In genomic region chr8:119829015-119829414, GRCm38 (mm10) we compare ENCODE assay signal across 15 mouse cellular contexts. TPM values are rescaled to one million over a fixed set of nuclear protein-coding genes. Genes with fewer than 3 reads are reported as not detected.
DNase-seq lines count a peak whose midpoint lies in the region; ATAC-seq and TF ChIP-seq lines count a peak whose summit lies in the region.
"Had no signal": no experiment of that assay in that cellular context is flagged by ENCODE, and none has a peak within 500 bp of the region (broad histone marks: within the 10 kb centered on the region; RNA-seq: fewer than 3 reads in every experiment).

No protein-coding gene starts in this region.

- WGBS in limb, embryonic 13.5 days, result 75% methylated on average over 10 of the region's 10 CpGs
- 81% methylated on average over 10 of the region's 10 CpGs for WGBS in limb, embryonic 10.5 days
- WGBS in embryonic facial prominence, embryonic 13.5 days, result 45% methylated on average over 10 of the region's 10 CpGs
- 36% methylated on average over 10 of the region's 10 CpGs for whole genome bisulfite sequencing in neural tube, embryonic 15.5 days
- WGBS in forebrain, embryonic 11.5 days, result 76% methylated on average over 10 of the region's 10 CpGs

- ATAC-seq in limb, embryonic 13.5 days (ENCODE audit: low FRiP score, low read depth), result no peak
- ATAC-seq in embryonic facial prominence, embryonic 13.5 days (ENCODE audit: insufficient number of reproducible peaks, insufficient read depth, low FRiP score, low TSS enrichment, low read depth), result no peak
- no peak for ATAC-seq in neural tube, embryonic 15.5 days (ENCODE audit: low FRiP score)
- no peak for ATAC-seq in forebrain, embryonic 11.5 days (replicated peaks; ENCODE audit: low FRiP score)

- DNase-seq in limb, embryonic 10.5 days (ENCODE audit: low spot score), result no peak
- peak; percentile 74 for DNase-seq in MEL (ENCODE audit: low read depth, low spot score)
- no peak for DNase-seq in MN1 (ENCODE audit: low spot score)
- no peak for DNase-seq in forebrain, embryonic 11.5 days (ENCODE audit: low spot score)
- DNase-seq: adrenal gland, postnatal 14 days; lung, postnatal 36 days; thymus, postnatal 4 days had no signal

- H3K4me2 ChIP-seq in limb, embryonic 13.5 days (replicated peaks), result no peak overlapping the region
- no peak overlapping the region for H3K4me2 ChIP-seq in embryonic facial prominence, embryonic 13.5 days
- H3K4me2 ChIP-seq in neural tube, embryonic 15.5 days, result 0 out of 2 replicates have a peak overlapping the region, but pooled peaks have one; percentile 11
- H3K4me2 ChIP-seq in forebrain, embryonic 11.5 days (ENCODE audit: low read depth, low read length, severe bottlenecking), result no peak overlapping the region
- H3K4me2 ChIP-seq: embryonic facial prominence, embryonic 15.5 days; heart, embryonic 15.5 days; liver, embryonic 15.5 days had no signal

- no peak for TF ChIP-seq CTCF in MEL (IDR thresholded peaks at IDR 0.05 in 2 of 3, conservative IDR thresholded peaks at IDR 0.05 in 1 of 3; ENCODE audit: control insufficient read depth in 1 of 3, insufficient read depth in 1 of 3, low read depth in 2 of 3, low read length in 3 of 3, poor library complexity in 1 of 3, severe bottlenecking in 1 of 3)

- no peak overlapping the region for H3K4me3 ChIP-seq in limb, embryonic 13.5 days
- H3K4me3 ChIP-seq in limb, embryonic 10.5 days, result no peak overlapping the region
- 0 out of 4 replicates have a peak overlapping the region, but pooled peaks of 1 of the 2 experiments have one; percentile 8 for H3K4me3 ChIP-seq in MEL (ENCODE audit: control insufficient read depth in 1 of 2, insufficient read depth in 1 of 2, low read depth in 2 of 2, low read length in 2 of 2)
- H3K4me3 ChIP-seq in embryonic facial prominence, embryonic 13.5 days, result no peak overlapping the region
- no peak overlapping the region for H3K4me3 ChIP-seq in neural tube, embryonic 15.5 days (replicated peaks)
- no peak overlapping the region for H3K4me3 ChIP-seq in forebrain, embryonic 11.5 days (ENCODE audit: low read depth, low read length)
- H3K4me3 ChIP-seq: embryonic facial prominence, embryonic 15.5 days; heart, embryonic 15.5 days; liver, embryonic 15.5 days had no signal

- H3K27ac ChIP-seq in limb, embryonic 13.5 days, result peak overlapping the region; percentile 6; the same call in 1 of the 2 replicates
- no peak overlapping the region; the same call in 1 of the 2 replicates for H3K27ac ChIP-seq in limb, embryonic 10.5 days
- H3K27ac ChIP-seq in MEL (ENCODE audit: control insufficient read depth, low read depth, low read length), result peak overlapping the region; percentile 47
- H3K27ac ChIP-seq in embryonic facial prominence, embryonic 13.5 days, result no peak overlapping the region
- no peak overlapping the region; the same call in 1 of the 2 replicates for H3K27ac ChIP-seq in neural tube, embryonic 15.5 days (replicated peaks)
- H3K27ac ChIP-seq in forebrain, embryonic 11.5 days (ENCODE audit: low read depth, low read length), result no peak overlapping the region
- H3K27ac ChIP-seq: embryonic facial prominence, embryonic 15.5 days; heart, embryonic 15.5 days; kidney, postnatal 0 days had no signal

- H3K79me2 ChIP-seq in MEL (ENCODE audit: control insufficient read depth, insufficient read depth, low read length, poor library complexity), result no peaks in the 10 kb centered on the region

- no peaks in the 10 kb centered on the region for H3K9me3 ChIP-seq in limb, embryonic 13.5 days
- H3K9me3 ChIP-seq in limb, embryonic 10.5 days (replicated peaks), result no peaks in the 10 kb centered on the region
- H3K9me3 ChIP-seq in MEL (replicated peaks; ENCODE audit: insufficient read depth, low read length), result no peaks in the 10 kb centered on the region
- H3K9me3 ChIP-seq in embryonic facial prominence, embryonic 13.5 days, result no peaks in the 10 kb centered on the region
- no peaks in the 10 kb centered on the region for H3K9me3 ChIP-seq in neural tube, embryonic 15.5 days (replicated peaks)
- H3K9me3 ChIP-seq in forebrain, embryonic 11.5 days (ENCODE audit: control insufficient read depth, low read length), result no peaks in the 10 kb centered on the region
- H3K9me3 ChIP-seq: embryonic facial prominence, embryonic 15.5 days; heart, embryonic 15.5 days; liver, embryonic 15.5 days had no signal

- peaks cover 64% of the 10 kb centered on the region for H3K4me1 ChIP-seq in limb, embryonic 13.5 days
- peaks cover 80% of the 10 kb centered on the region for H3K4me1 ChIP-seq in limb, embryonic 10.5 days
- peaks cover 51 to 74% of the 10 kb centered on the region in 2 experiments for H3K4me1 ChIP-seq in MEL (ENCODE audit: control insufficient read depth in 1 of 2, insufficient read depth in 2 of 2, low read length in 2 of 2)
- peaks cover 70% of the 10 kb centered on the region for H3K4me1 ChIP-seq in embryonic facial prominence, embryonic 13.5 days
- peaks cover 86% of the 10 kb centered on the region for H3K4me1 ChIP-seq in neural tube, embryonic 15.5 days
- H3K4me1 ChIP-seq in forebrain, embryonic 11.5 days (replicated peaks; ENCODE audit: control insufficient read depth, insufficient read depth, low read length), result peaks cover 38% of the 10 kb centered on the region

- peak in 1 of 2 experiments; percentile 36; a peak in 1 of 4 replicates for TF ChIP-seq POLR2A in MEL (IDR thresholded peaks at IDR 0.05; ENCODE audit: control insufficient read depth in 1 of 2, insufficient read depth in 1 of 2, low read depth in 1 of 2, low read length in 2 of 2, poor library complexity in 1 of 2)

- H3K36me3 ChIP-seq in limb, embryonic 13.5 days, result no peaks in the 10 kb centered on the region
- no peaks in the 10 kb centered on the region for H3K36me3 ChIP-seq in limb, embryonic 10.5 days
- peaks cover 0 to 46% of the 10 kb centered on the region in 2 experiments; a peak in 2 of 4 replicates for H3K36me3 ChIP-seq in MEL (ENCODE audit: control insufficient read depth in 1 of 2, insufficient read depth in 2 of 2, low read length in 2 of 2)
- H3K36me3 ChIP-seq in embryonic facial prominence, embryonic 13.5 days, result no peaks in the 10 kb centered on the region
- no peaks in the 10 kb centered on the region for H3K36me3 ChIP-seq in neural tube, embryonic 15.5 days
- no peaks in the 10 kb centered on the region for H3K36me3 ChIP-seq in forebrain, embryonic 11.5 days (ENCODE audit: control insufficient read depth, insufficient read depth, low read length)
- H3K36me3 ChIP-seq: embryonic facial prominence, embryonic 15.5 days; heart, embryonic 15.5 days; liver, embryonic 15.5 days had no signal

- no peak for TF ChIP-seq RAD21 in MEL (IDR thresholded peaks at IDR 0.05; ENCODE audit: low read depth, low read length)

- TF ChIP-seq EP300 in MEL (IDR thresholded peaks at IDR 0.05; ENCODE audit: low read depth in 1 of 2, low read length in 2 of 2), result peak; percentile 52 to 69; a peak in 3 of 4 replicates

- no peak overlapping the region for H3K9ac ChIP-seq in limb, embryonic 13.5 days
- H3K9ac ChIP-seq in MEL (ENCODE audit: control insufficient read depth, low read depth, low read length, poor library complexity, severe bottlenecking), result peak overlapping the region; percentile 2; the same call in 1 of the 2 replicates
- 0 out of 2 replicates have a peak overlapping the region, but pooled peaks have one; percentile 32 for H3K9ac ChIP-seq in embryonic facial prominence, embryonic 13.5 days
- H3K9ac ChIP-seq in neural tube, embryonic 15.5 days (replicated peaks), result 0 out of 2 replicates have a peak overlapping the region, but pooled peaks have one; percentile 9
- no peak overlapping the region for H3K9ac ChIP-seq in forebrain, embryonic 11.5 days (ENCODE audit: low read length)
- H3K9ac ChIP-seq: embryonic facial prominence, embryonic 15.5 days; heart, embryonic 15.5 days; liver, embryonic 15.5 days had no signal

- H3K27me3 ChIP-seq in limb, embryonic 13.5 days, result no peaks in the 10 kb centered on the region
- H3K27me3 ChIP-seq in limb, embryonic 10.5 days (ENCODE audit: low read depth, poor library complexity, severe bottlenecking), result no peaks in the 10 kb centered on the region
- no peaks in the 10 kb centered on the region for H3K27me3 ChIP-seq in MEL (ENCODE audit: control insufficient read depth in 1 of 2, insufficient read depth in 2 of 2, low read length in 2 of 2)
- no peaks in the 10 kb centered on the region for H3K27me3 ChIP-seq in embryonic facial prominence, embryonic 13.5 days
- H3K27me3 ChIP-seq in neural tube, embryonic 15.5 days (replicated peaks), result no peaks in the 10 kb centered on the region
- H3K27me3 ChIP-seq in forebrain, embryonic 11.5 days (ENCODE audit: control insufficient read depth, insufficient read depth, low read length), result no peaks in the 10 kb centered on the region
- H3K27me3 ChIP-seq: CH12.LX; embryonic facial prominence, embryonic 15.5 days; heart, embryonic 15.5 days; liver, embryonic 15.5 days had no signal

RNA-seq across cellular contexts. Expression of gene Cotl1, which starts 11.3 kb away (rescaled TPM):
- 64.0 and 67.8 TPM in 2 replicates for polyA plus RNA-seq in limb, embryonic 13.5 days (2015; fragmentation: Nextera tagmentation; extraction: Ambion mirVana)
- 53.2 and 94.6 TPM in 2 replicates for polyA plus RNA-seq in limb, embryonic 10.5 days (2016; fragmentation: Nextera tagmentation; extraction: Ambion mirVana)
- total RNA-seq in MEL (2012; rRNA removed), result 60.5 and 70.3 TPM in 2 replicates
- 100 to 1,000 TPM in 1 of 2 experiments, not detected in 1; 114 TPM for polyA plus RNA-seq in MEL (2012; ENCODE audit: insufficient read depth in 1 of 2, insufficient read length in 2 of 2, low read depth in 1 of 2, low replicate concordance in 2 of 2, missing spikeins in 1 of 2)
- polyA plus RNA-seq in embryonic facial prominence, embryonic 13.5 days (2015; fragmentation: Nextera tagmentation; extraction: Ambion mirVana), result 71.3 and 90.2 TPM in 2 replicates
- polyA plus RNA-seq in neural tube, embryonic 15.5 days (2015; fragmentation: Nextera tagmentation; extraction: Ambion mirVana), result 104 and 158 TPM in 2 replicates
- polyA plus RNA-seq in forebrain, embryonic 11.5 days (2014; fragmentation: Nextera tagmentation; extraction: Ambion mirVana), result 167 and 251 TPM in 2 replicates

RNA-seq across cellular contexts. Expression of gene Klhl36, which starts 33.1 kb away (rescaled TPM):
- 10.4 and 10.5 TPM in 2 replicates for polyA plus RNA-seq in limb, embryonic 13.5 days (2015; fragmentation: Nextera tagmentation; extraction: Ambion mirVana)
- polyA plus RNA-seq in limb, embryonic 10.5 days (2016; fragmentation: Nextera tagmentation; extraction: Ambion mirVana), result 7.2 and 7.9 TPM in 2 replicates
- 4.5 and 4.6 TPM in 2 replicates for total RNA-seq in MEL (2012; rRNA removed)
- polyA plus RNA-seq in MEL (2012; ENCODE audit: insufficient read depth in 1 of 2, insufficient read length in 2 of 2, low read depth in 1 of 2, low replicate concordance in 2 of 2, missing spikeins in 1 of 2), result 1 to 10 TPM in 1 of 2 experiments, not detected in 1; 6.6 TPM
- polyA plus RNA-seq in embryonic facial prominence, embryonic 13.5 days (2015; fragmentation: Nextera tagmentation; extraction: Ambion mirVana), result 8.4 and 11.6 TPM in 2 replicates
- 16.5 and 17.4 TPM in 2 replicates for polyA plus RNA-seq in neural tube, embryonic 15.5 days (2015; fragmentation: Nextera tagmentation; extraction: Ambion mirVana)
- 7.3 and 9.9 TPM in 2 replicates for polyA plus RNA-seq in forebrain, embryonic 11.5 days (2014; fragmentation: Nextera tagmentation; extraction: Ambion mirVana)

RNA-seq across cellular contexts. Expression of gene Tldc1, which starts 50.8 kb away (rescaled TPM):
- polyA plus RNA-seq in limb, embryonic 13.5 days (2015; fragmentation: Nextera tagmentation; extraction: Ambion mirVana), result 10.3 and 10.7 TPM in 2 replicates
- 13.1 and 14.6 TPM in 2 replicates for polyA plus RNA-seq in limb, embryonic 10.5 days (2016; fragmentation: Nextera tagmentation; extraction: Ambion mirVana)
- 13.4 and 16.4 TPM in 2 replicates for total RNA-seq in MEL (2012; rRNA removed)
- polyA plus RNA-seq in MEL (2012; ENCODE audit: insufficient read depth in 1 of 2, insufficient read length in 2 of 2, low read depth in 1 of 2, low replicate concordance in 2 of 2, missing spikeins in 1 of 2), result 10 to 100 TPM in 1 of 2 experiments, not detected in 1; 16.1 TPM
- 11.6 and 11.7 TPM in 2 replicates for polyA plus RNA-seq in embryonic facial prominence, embryonic 13.5 days (2015; fragmentation: Nextera tagmentation; extraction: Ambion mirVana)
- 10.0 and 12.0 TPM in 2 replicates for polyA plus RNA-seq in neural tube, embryonic 15.5 days (2015; fragmentation: Nextera tagmentation; extraction: Ambion mirVana)
- 12.6 and 13.4 TPM in 2 replicates for polyA plus RNA-seq in forebrain, embryonic 11.5 days (2014; fragmentation: Nextera tagmentation; extraction: Ambion mirVana)

Comparison
In these comparisons a context has a peak if more than half of its experiments do, and no peak if none do; other contexts are left out.
1. H3K27ac ChIP-seq: peak in limb, embryonic 13.5 days (single experiment) and MEL (single experiment); none in limb, embryonic 10.5 days (single experiment), embryonic facial prominence, embryonic 13.5 days (single experiment), neural tube, embryonic 15.5 days (single experiment) and forebrain, embryonic 11.5 days (single experiment).
2. H3K9ac ChIP-seq: peak in MEL (single experiment), embryonic facial prominence, embryonic 13.5 days (single experiment) and neural tube, embryonic 15.5 days (single experiment); none in limb, embryonic 13.5 days (single experiment) and forebrain, embryonic 11.5 days (single experiment).